Mouse (Mus musculus) bone marrow, adult 2 months (tissue): ENCODE measurements around the gene Gm10065. TPM values are rescaled to one million over a fixed set of nuclear protein-coding genes. Genes with fewer than 3 reads are reported as not detected.

ENCODE experiments used
- H3K27ac ChIP-seq: fragments of 200-500 bp; 2 replicates; pipeline ENCODE4 v1.5.1; 2012; ENCODE audit warnings: low read depth, mild to moderate bottlenecking, control low read depth, inconsistent platforms, low read length; ENCODE audit not compliant: control insufficient read depth, poor library complexity, insufficient read depth
- H3K4me1 ChIP-seq: fragments of 200-500 bp; 2 replicates; pipeline ENCODE4 v1.6.1; 2011; ENCODE audit warnings: low read length; ENCODE audit not compliant: control insufficient read depth, insufficient read depth
- H3K4me3 ChIP-seq: fragments of 200-500 bp; replicated peaks from 2 replicates; pipeline ENCODE3; 2011; ENCODE audit warnings: mild to moderate bottlenecking, low read depth, low read length, control low read depth; ENCODE audit not compliant: control insufficient read depth
- CTCF ChIP-seq: fragments of 200-500 bp; IDR thresholded peaks from 2 replicates; pipeline ENCODE4 v1.5.1; 2011; ENCODE audit warnings: low read length, control low read depth; ENCODE audit not compliant: control insufficient read depth, insufficient read depth
- POLR2A ChIP-seq: fragments of 200-500 bp; IDR thresholded peaks from 2 replicates; pipeline ENCODE4 v1.6.1; 2011; ENCODE audit warnings: low read depth, mild to moderate bottlenecking, control low read depth, low read length, borderline replicate concordance; ENCODE audit not compliant: control insufficient read depth
- WGBS: fragments of 180-500 bp; shearing (Covaris S2); methylation state at CpG from one replicate; pipeline ENCODE4 v1.1.7; 2018; 5-methylcytosine and 5-hydroxymethylcytosine counted together
- polyA plus RNA-seq: library from polyadenylated mRNA; stranded (reverse); fragments of >200 nt; gene quantifications from 2 replicates; pipeline ENCODE4 v1.2.4, GENCODE M21; 2011; ENCODE audit warnings: low replicate concordance; ENCODE audit not compliant: missing spikeins, insufficient read depth, insufficient read length

Gm10065 gene
- polyA plus RNA-seq, 1 experiment = not detected

DNA sequence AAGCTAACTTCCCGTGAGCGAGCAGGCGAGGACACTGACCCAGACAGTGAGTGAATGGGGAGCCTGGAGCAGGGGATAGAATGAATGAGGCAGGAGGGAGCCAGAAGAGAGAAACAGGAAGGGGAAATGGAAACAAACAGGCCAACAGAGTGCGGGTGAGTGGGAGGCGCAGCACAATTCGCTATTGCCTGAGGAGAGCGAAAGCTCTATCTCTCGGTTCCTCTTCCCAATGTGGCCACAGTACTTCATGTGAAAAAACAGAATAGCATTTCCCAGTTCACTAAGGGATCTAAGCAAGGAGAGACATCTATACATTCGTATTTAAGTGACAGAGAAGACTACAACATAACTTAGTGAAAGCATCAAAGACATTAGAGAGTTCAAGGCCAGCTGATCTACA, 32.4 kb downstream of the Gm10065 start:
- Histone ChIP-seq H3K4me1 (no peaks in the 10 kb centered on the region), H3K27ac (no peak overlapping the region), H3K4me3 (no peak overlapping the region)
- TF ChIP-seq POLR2A (no peak), CTCF (no peak)
- 78% methylated on average over 9 of the region's 9 CpGs for WGBS

DNA sequence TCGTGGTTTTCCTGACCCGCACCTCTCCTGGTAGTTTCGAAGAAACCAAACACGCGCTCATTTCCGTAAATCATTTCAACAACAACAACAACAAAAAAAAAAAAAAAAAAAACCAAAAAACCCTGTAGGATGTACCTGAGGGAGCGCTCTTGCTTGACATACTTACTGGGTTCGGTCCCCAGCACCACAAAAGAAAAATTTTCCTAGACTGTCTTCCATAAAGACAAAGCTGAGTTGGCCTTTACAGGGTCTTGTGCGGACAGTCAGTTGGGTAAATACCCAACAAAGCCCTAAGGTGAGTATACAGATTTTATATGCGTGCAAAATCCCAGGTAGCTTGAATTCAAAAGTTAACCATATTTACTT, 38.1 kb downstream of the Gm10065 start:
- TF ChIP-seq POLR2A (no peak), CTCF (no peak)
- no peak overlapping the region; the same call in 1 of the 2 replicates for H3K27ac ChIP-seq
- 30% methylated on average over 10 of the region's 10 CpGs for WGBS
- H3K4me1 ChIP-seq = no peaks in the 10 kb centered on the region; the same call in 1 of the 2 replicates
- peak overlapping the region; percentile 73 for H3K4me3 ChIP-seq

DNA sequence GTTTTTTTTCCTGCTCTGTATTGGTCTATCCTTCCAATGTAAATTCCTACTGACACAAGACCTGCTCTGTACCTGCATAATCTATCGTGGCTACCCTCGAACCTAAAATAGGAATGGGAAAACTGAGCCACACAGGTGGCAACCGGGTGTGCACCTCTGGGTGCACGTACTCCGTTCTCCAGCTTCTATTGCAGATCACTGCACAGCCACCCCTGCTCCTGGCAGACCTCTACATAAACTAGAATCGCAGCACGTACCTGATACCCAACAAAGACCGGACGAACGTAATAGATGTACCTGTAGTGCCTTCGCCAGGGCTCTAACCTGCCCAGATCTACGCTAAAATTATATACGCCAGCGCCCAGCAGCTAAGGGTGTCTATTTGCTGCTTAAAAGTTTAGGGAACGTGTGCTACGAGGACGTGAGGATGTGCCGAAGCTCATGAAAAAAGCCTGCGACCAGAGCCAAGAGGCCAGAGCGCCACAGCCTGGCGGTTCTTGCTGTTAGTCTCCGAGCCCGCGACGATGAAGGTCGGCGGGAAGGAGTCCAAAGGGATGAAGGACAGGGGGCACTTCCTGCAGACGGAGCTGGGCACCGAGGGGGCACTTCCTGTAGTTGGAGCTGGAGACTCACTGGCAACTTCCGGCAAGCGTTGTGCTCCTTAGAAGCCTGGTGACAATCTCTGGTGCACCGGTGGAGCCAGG, 38.6 kb downstream of the Gm10065 start, which contains the start of gene Pgbd1:
Gene Pgbd1, minus strand, starts transcription at position 556 of the 704 bp plus-strand sequence.
- H3K27ac ChIP-seq = no peak within 1 kb of the TSS; the same call in 1 of the 2 replicates
- H3K4me1 ChIP-seq = no peaks in the 10 kb centered on the region; the same call in 1 of the 2 replicates
- under 1% methylated on average over 32 of the region's 32 CpGs for WGBS
- H3K4me3 ChIP-seq = peak within 1 kb of the TSS; percentile 73
- TF ChIP-seq POLR2A (peak; percentile 15; the same call in 1 of the 2 replicates), CTCF (no peak)

GRCm38 (mm10) chr13:21435476-21435875, 43.8 kb downstream of the Gm10065 start:
- Histone ChIP-seq H3K27ac (no peak overlapping the region), H3K4me3 (no peak overlapping the region), H3K4me1 (no peaks in the 10 kb centered on the region; the same call in 1 of the 2 replicates)
- 60% methylated on average over 4 of the region's 4 CpGs for WGBS
- TF ChIP-seq CTCF = no peak
- TF ChIP-seq POLR2A = no peak

Other genes with a start within 250 kb of the Gm10065 start
- not detected in 2 replicates for gene Gpx5, start 186.7 kb downstream of the Gm10065 start, polyA plus RNA-seq
- not detected in 2 replicates for gene Gpx6, start 167.3 kb downstream of the Gm10065 start, polyA plus RNA-seq
- not detected in 2 replicates for gene Olfr1367, start 132.5 kb downstream of the Gm10065 start, polyA plus RNA-seq
- gene Zscan12, start 116.6 kb downstream of the Gm10065 start, polyA plus RNA-seq = 3.7 and 5.9 TPM in 2 replicates
- gene Zkscan3, start 76.7 kb downstream of the Gm10065 start, polyA plus RNA-seq = 17.1 and 25.5 TPM in 2 replicates
- not detected in 2 replicates for gene Pgbd1, start 38.4 kb downstream of the Gm10065 start, polyA plus RNA-seq
- gene Zscan26, start 25.7 kb downstream of the Gm10065 start, polyA plus RNA-seq = 8.0 and 14.1 TPM in 2 replicates
- 0.66 TPM in 1 of 2 replicates, not detected in the other for gene Nkapl, start 10.9 kb downstream of the Gm10065 start, polyA plus RNA-seq
- not detected in 2 replicates for gene Zkscan4, start 534 bp downstream of the Gm10065 start, polyA plus RNA-seq
- gene AK157302, start 15.8 kb upstream of the Gm10065 start, polyA plus RNA-seq = 1.6 TPM in 1 of 2 replicates, not detected in the other
- 14.1 TPM in 1 of 2 replicates, not detected in the other for gene Gm11273, start 22.0 kb upstream of the Gm10065 start, polyA plus RNA-seq
- 2.1 and 6.4 TPM in 2 replicates for gene Zkscan8, start 51.7 kb upstream of the Gm10065 start, polyA plus RNA-seq
- not detected in 2 replicates for gene Olfr1366, start 63.4 kb upstream of the Gm10065 start, polyA plus RNA-seq
- 0.90 and 1.00 TPM in 2 replicates for gene Olfr1535, start 80.5 kb upstream of the Gm10065 start, polyA plus RNA-seq
- not detected in 2 replicates for gene Olfr1364, start 102.3 kb upstream of the Gm10065 start, polyA plus RNA-seq
- not detected in 2 replicates for gene Olfr1362, start 134.6 kb upstream of the Gm10065 start, polyA plus RNA-seq
- gene Olfr11, start 163.1 kb upstream of the Gm10065 start, polyA plus RNA-seq = not detected in 2 replicates
- not detected in 2 replicates for gene Olfr1361, start 183.9 kb upstream of the Gm10065 start, polyA plus RNA-seq
- gene Olfr1360, start 198.0 kb upstream of the Gm10065 start, polyA plus RNA-seq = not detected in 2 replicates
- not detected in 2 replicates for gene Olfr1359, start 218.7 kb upstream of the Gm10065 start, polyA plus RNA-seq
- gene Hist1h2bl, start 236.7 kb upstream of the Gm10065 start, polyA plus RNA-seq = 28.9 and 65.7 TPM in 2 replicates
- gene Hist1h2ai, start 237.0 kb upstream of the Gm10065 start, polyA plus RNA-seq = 19.2 and 21.1 TPM in 2 replicates
- gene Hist1h3h, start 238.2 kb upstream of the Gm10065 start, polyA plus RNA-seq = 49.7 and 178 TPM in 2 replicates
- 19.6 and 68.6 TPM in 2 replicates for gene Hist1h2bm, start 242.6 kb upstream of the Gm10065 start, polyA plus RNA-seq